Mouse (Mus musculus): Measurements from ENCODE around the gene Gm9964. TPM values are rescaled to one million over a fixed set of nuclear protein-coding genes. Genes with fewer than 3 reads are reported as not detected.

Gm9964 gene
- polyA plus RNA-seq, 1 experiment = not detected

DNA sequence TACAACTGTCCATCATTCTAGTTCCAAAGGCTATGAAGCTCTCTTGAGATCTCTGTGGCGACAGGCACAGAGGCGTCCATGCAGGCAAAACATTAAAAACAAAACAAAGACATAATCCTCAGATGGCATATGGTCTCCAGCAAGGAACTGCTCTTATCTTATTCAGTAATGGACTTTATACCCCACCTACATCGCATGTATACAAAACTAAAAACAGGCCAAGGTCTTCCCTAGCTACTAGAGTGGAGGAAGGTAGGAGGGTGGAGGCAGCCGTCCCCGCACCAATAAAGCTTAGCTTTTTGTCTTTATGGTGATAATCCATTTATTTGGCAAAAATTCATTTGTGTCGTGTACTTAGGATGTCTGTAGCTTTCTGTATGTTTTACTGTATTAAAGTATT, 6.4 kb upstream of the Gm9964 start:
- TF ChIP-seq CTCF (IDR thresholded peaks at IDR 0.05; ENCODE audit: insufficient read depth, low read length) (no peak), POLR2A (IDR thresholded peaks at IDR 0.05; ENCODE audit: borderline replicate concordance, extremely low read depth, low read depth, low read length) (no peak)
- DNase-seq = no peak
- 90% methylated on average over 6 of the region's 6 CpGs for WGBS
- Histone ChIP-seq H3K4me3 (replicated peaks; ENCODE audit: extremely low read depth, low read depth, low read length) (no peak overlapping the region), H3K4me1 (ENCODE audit: control insufficient read depth, insufficient read depth, low read length) (peaks cover 14% of the 10 kb centered on the region)

DNA sequence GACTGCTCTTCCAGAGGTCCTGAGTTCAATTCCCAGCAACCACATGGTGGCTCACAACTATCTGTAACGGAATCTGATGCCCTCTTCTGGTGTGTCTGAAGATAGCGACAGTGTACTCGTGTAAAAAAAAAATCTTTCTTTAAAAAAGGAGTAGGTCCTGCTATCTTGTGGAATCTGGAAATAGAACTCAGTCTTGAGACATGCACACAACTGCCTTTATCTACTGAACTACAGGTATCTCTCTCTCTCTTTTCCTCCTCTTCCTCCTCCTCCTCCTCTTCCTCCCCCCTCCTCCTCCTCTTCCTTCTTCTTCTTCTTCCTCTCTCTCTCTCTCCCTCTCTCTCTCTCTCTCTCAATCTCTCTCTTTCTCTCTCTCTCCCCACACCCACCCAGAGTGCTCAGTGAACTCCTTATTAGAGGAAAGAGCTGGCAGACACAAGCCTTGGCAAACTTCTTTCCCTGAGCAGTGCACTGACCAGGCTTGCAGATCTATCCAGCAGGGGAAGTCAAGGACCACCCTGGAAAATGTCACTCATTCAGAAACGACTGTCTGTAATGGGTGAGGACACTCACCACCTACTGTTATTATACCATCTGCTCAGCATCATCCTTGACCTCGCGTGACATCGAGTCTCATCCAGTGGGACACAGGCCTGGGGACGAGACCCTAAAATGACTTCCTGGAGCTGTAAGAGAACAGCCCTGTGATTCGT, 3.2 kb upstream of the Gm9964 start:
- WGBS = 73% methylated on average over 9 of the region's 9 CpGs
- TF ChIP-seq POLR2A (IDR thresholded peaks at IDR 0.05; ENCODE audit: borderline replicate concordance, extremely low read depth, low read depth, low read length) (no peak), CTCF (IDR thresholded peaks at IDR 0.05; ENCODE audit: insufficient read depth, low read length) (peak; percentile 29; the same call in 1 of the 2 replicates)
- H3K4me1 ChIP-seq (ENCODE audit: control insufficient read depth, insufficient read depth, low read length) = no peaks in the 10 kb centered on the region
- no peak overlapping the region for H3K4me3 ChIP-seq (replicated peaks; ENCODE audit: extremely low read depth, low read depth, low read length)
- DNase-seq = no peak

DNA sequence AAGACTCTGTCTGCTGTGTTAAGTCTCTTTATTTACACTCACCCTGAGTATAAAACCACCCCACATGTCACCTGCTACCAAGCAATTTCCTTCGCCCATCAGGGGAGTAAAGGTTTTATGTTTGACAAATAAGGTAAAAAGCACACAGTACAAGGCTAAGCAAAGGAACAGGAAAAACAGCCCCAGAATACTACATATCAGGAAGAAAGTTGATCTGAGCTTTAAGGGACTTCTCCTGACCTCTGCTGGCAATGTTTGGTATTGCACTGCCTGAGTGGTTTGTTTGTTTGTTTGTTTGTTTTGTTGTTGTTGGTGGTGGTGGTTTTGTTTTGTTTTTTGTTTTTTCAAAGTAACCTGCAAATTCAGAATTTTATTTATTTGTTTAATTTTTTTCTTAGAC, 539 bp downstream of the Gm9964 start:
- 35% methylated on average over 1 of the region's 1 CpGs for WGBS
- peak; percentile 43; the same call in 1 of the 2 replicates for TF ChIP-seq CTCF (IDR thresholded peaks at IDR 0.05; ENCODE audit: insufficient read depth, low read length)
- TF ChIP-seq POLR2A (IDR thresholded peaks at IDR 0.05; ENCODE audit: borderline replicate concordance, extremely low read depth, low read depth, low read length) = no peak
- Histone ChIP-seq H3K4me1 (ENCODE audit: control insufficient read depth, insufficient read depth, low read length) (no peaks in the 10 kb centered on the region), H3K4me3 (replicated peaks; ENCODE audit: extremely low read depth, low read depth, low read length) (no peak overlapping the region)
- DNase-seq = peak; percentile 46

DNA sequence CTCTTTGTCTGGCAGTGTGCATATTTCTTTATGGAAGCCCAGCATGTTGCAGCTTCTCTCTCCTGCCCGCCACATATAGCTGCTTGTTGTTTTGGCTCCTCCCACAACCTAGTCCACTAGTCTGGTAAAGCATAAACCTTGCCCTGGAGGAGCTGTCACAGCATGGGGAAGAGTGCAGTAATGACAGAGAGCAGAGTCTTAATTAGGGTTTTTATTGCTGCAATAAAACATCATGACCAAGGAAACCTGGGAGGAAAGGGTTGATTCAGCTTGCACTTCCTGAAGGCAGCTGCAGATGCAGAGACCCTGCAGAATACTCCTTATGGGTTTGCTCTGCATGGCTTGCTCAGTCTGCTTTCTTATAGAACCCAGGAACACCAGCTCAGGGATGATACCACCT, 2.7 kb downstream of the Gm9964 start:
- TF ChIP-seq CTCF (IDR thresholded peaks at IDR 0.05; ENCODE audit: insufficient read depth, low read length) (no peak), POLR2A (IDR thresholded peaks at IDR 0.05; ENCODE audit: borderline replicate concordance, extremely low read depth, low read depth, low read length) (no peak)
- 68% methylated on average over 1 of the region's 1 CpGs for WGBS
- H3K4me3 ChIP-seq (replicated peaks; ENCODE audit: extremely low read depth, low read depth, low read length) = no peak overlapping the region
- H3K4me1 ChIP-seq (ENCODE audit: control insufficient read depth, insufficient read depth, low read length) = no peaks in the 10 kb centered on the region
- no peak for DNase-seq

DNA sequence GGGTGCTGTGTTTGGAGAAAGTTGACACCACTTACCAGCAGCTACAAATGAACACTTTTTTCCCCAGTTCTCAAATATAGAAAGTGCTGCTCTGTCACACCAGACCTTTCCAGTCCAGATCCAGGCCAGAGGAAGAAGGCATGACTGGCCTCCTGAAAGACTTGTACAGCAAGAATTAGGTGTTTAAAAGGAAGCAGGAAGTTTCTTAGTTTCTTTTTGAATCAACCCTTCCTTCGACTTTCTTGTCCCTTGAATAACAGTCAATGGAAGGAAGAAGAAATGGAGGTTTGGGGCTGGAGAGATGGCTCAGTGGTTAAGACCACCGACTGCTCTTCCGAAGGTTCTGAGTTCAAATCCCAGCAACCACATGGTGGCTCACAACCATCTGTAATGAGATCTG, 3.7 kb downstream of the Gm9964 start:
- TF ChIP-seq CTCF (IDR thresholded peaks at IDR 0.05; ENCODE audit: insufficient read depth, low read length) (no peak), POLR2A (IDR thresholded peaks at IDR 0.05; ENCODE audit: borderline replicate concordance, extremely low read depth, low read depth, low read length) (no peak)
- Histone ChIP-seq H3K4me1 (ENCODE audit: control insufficient read depth, insufficient read depth, low read length) (no peaks in the 10 kb centered on the region), H3K4me3 (replicated peaks; ENCODE audit: extremely low read depth, low read depth, low read length) (no peak overlapping the region)
- 78% methylated on average over 3 of the region's 3 CpGs for WGBS
- no peak for DNase-seq

DNA sequence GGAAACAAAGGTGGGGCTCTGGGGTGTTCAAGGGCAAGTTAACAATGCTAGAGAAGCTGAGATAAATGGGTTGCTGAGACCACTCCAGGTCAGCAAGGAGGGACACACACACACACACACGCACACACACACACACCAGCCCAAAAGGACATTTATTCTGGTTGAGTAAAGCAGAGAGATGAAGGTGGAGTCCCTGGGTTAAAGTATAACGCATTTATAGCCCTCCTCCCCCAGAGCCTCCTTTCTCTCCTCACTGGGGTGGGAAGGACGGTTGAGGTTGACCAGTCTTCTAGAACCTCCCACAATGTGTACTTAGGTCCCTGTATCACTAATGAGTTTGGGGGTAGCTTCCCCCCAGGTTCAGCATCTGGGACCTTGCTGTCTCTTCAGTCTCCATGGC, 4.6 kb downstream of the Gm9964 start:
- DNase-seq = no peak
- WGBS = 90% methylated on average over 3 of the region's 3 CpGs
- Histone ChIP-seq H3K4me3 (replicated peaks; ENCODE audit: extremely low read depth, low read depth, low read length) (no peak overlapping the region), H3K4me1 (ENCODE audit: control insufficient read depth, insufficient read depth, low read length) (peaks cover 9% of the 10 kb centered on the region; the same call in 1 of the 2 replicates)
- TF ChIP-seq POLR2A (IDR thresholded peaks at IDR 0.05; ENCODE audit: borderline replicate concordance, extremely low read depth, low read depth, low read length) (no peak), CTCF (IDR thresholded peaks at IDR 0.05; ENCODE audit: insufficient read depth, low read length) (no peak)

DNA sequence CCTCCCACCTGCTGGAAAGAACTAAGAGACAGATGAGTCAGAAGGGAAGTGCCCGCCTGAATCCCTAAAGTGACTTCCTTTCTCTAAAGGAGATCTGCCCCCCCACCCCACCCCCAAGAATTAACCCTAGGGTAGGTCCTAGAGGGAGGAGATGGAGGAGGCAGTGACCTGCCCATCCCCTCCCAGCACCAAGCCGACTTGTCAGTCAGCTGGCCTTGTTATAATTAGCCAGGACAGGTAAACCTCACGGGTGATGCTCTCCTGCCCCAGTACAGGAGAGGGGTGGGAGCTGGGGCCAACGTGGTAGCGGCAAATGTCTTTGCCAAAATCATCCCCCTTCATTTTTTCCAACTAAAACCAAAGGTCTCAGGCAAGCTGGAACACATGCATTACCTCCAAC, 5.1 kb downstream of the Gm9964 start:
- H3K4me3 ChIP-seq (replicated peaks; ENCODE audit: extremely low read depth, low read depth, low read length) = no peak overlapping the region
- TF ChIP-seq POLR2A (IDR thresholded peaks at IDR 0.05; ENCODE audit: borderline replicate concordance, extremely low read depth, low read depth, low read length) = no peak
- TF ChIP-seq CTCF (IDR thresholded peaks at IDR 0.05; ENCODE audit: insufficient read depth, low read length) = no peak
- H3K4me1 ChIP-seq (ENCODE audit: control insufficient read depth, insufficient read depth, low read length) = peaks cover 10% of the 10 kb centered on the region
- 60% methylated on average over 5 of the region's 5 CpGs for WGBS
- DNase-seq = no peak

DNA sequence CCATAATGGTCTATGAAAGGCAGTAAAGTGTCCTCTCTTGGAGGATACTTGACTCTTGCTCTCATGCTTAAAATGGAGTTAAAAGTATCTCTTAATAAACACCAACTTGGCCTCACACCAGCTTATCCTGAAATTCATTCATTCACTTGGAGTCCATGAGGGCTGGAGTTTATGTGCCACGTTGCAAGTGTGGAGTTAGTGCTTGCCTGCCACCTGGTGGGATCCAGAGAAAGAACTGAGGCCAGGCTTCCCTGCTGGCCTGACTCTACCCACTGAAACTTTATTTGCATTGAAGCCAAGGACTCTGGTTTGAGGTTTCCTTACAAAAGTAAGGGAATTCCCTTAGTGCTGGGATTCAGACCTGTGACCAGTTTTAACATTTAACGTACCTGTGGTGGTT, 6.2 kb downstream of the Gm9964 start:
- WGBS = 41% methylated on average over 2 of the region's 2 CpGs
- Histone ChIP-seq H3K4me3 (replicated peaks; ENCODE audit: extremely low read depth, low read depth, low read length) (no peak overlapping the region), H3K4me1 (ENCODE audit: control insufficient read depth, insufficient read depth, low read length) (peaks cover 18% of the 10 kb centered on the region)
- TF ChIP-seq CTCF (IDR thresholded peaks at IDR 0.05; ENCODE audit: insufficient read depth, low read length) (peak; percentile 83), POLR2A (IDR thresholded peaks at IDR 0.05; ENCODE audit: borderline replicate concordance, extremely low read depth, low read depth, low read length) (no peak)
- no peak for DNase-seq

DNA sequence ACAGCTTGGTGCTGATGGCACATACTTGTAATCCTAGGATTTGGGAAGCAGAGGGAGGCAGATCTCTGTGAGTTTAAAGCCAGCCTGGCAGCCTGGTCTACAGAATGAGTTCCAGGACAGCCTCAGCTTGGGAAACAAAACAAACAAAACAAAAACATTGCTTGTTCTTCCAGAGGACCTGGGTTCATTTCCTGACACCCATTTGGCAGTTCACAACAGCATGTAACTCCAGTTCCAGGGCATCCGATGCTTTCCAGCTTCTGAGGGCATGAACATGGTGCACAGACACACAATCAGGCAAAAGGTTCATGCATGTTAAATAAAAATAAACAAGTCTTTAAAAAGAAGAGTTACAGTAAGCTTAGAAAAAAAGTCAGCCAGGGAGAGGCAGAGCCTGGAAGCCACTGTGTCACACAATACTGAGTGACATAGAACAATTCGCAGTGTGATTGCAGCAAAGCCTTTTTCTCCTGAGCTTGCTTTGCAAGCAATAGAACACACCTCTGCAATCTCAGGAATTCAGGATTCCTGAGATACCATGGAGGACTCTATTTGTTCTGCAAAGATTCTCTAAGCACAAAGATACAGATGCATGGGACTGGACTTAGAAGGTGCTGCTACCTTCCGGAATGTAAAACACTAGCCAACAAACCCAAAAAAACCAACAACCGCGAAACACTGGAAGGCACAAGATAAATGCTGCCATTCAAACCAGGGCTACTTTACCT, 7.6 kb downstream of the Gm9964 start:
- H3K4me3 ChIP-seq (replicated peaks; ENCODE audit: extremely low read depth, low read depth, low read length) = no peak overlapping the region
- H3K4me1 ChIP-seq (ENCODE audit: control insufficient read depth, insufficient read depth, low read length) = peaks cover 18% of the 10 kb centered on the region
- TF ChIP-seq POLR2A (IDR thresholded peaks at IDR 0.05; ENCODE audit: borderline replicate concordance, extremely low read depth, low read depth, low read length) (no peak), CTCF (IDR thresholded peaks at IDR 0.05; ENCODE audit: insufficient read depth, low read length) (no peak)
- DNase-seq = no peak
- 76% methylated on average over 5 of the region's 5 CpGs for WGBS

Measured in lung, adult 2 months (tissue).